Mouse (Mus musculus) limb, embryonic 14.5 days (tissue): ENCODE data around the gene Evx1. TPM values are rescaled to one million over a fixed set of nuclear protein-coding genes. Genes with fewer than 3 reads are reported as not detected.

Experiments
- ATAC-seq: fragments of 200-750 bp; cut with Nextera tagmentation; 2 replicates; pipeline ENCODE4 v1.8.0; 2017; ENCODE audit warnings: low read depth, moderate number of reproducible peaks, moderate TSS enrichment; ENCODE audit not compliant: low FRiP score
- DNase-seq: peaks from one replicate; pipeline ENCODE4 v3.0.0-alpha.2; 2015; ENCODE audit warnings: low spot score
- H3K27ac ChIP-seq: fragments of 300-500 bp; sonication (generic); replicated peaks from 2 replicates; pipeline ENCODE4 v1.5.1; 2014; ENCODE audit warnings: low read depth, mild to moderate bottlenecking, low read length, moderate library complexity, mixed read lengths
- H3K27me3 ChIP-seq: fragments of 300-500 bp; sonication (generic); 2 replicates; pipeline ENCODE4 v1.6.1; 2014; ENCODE audit warnings: low read length, mixed read lengths; ENCODE audit not compliant: control insufficient read depth, insufficient read depth
- H3K36me3 ChIP-seq: fragments of 300-500 bp; sonication (generic); 2 replicates; pipeline ENCODE4 v1.6.1; 2014; ENCODE audit warnings: mild to moderate bottlenecking, low read length, moderate library complexity, mixed read lengths; ENCODE audit not compliant: control insufficient read depth, insufficient read depth
- H3K4me1 ChIP-seq: fragments of 300-500 bp; sonication (generic); 2 replicates; pipeline ENCODE4 v1.6.1; 2014; ENCODE audit warnings: antibody characterized with exemption, low read length, mixed read lengths; ENCODE audit not compliant: control insufficient read depth, insufficient read depth
- H3K4me2 ChIP-seq: fragments of 300-500 bp; sonication (generic); replicated peaks from 2 replicates; pipeline ENCODE4 v1.6.1; 2014; ENCODE audit warnings: low read depth, mild to moderate bottlenecking, low read length, moderate library complexity; ENCODE audit not compliant: severe bottlenecking
- H3K4me3 ChIP-seq: fragments of 300-500 bp; sonication (generic); replicated peaks from 2 replicates; pipeline ENCODE4 v1.5.1; 2014; ENCODE audit warnings: low read length
- H3K9ac ChIP-seq: fragments of 300-500 bp; sonication (generic); 2 replicates; pipeline ENCODE4 v1.6.1; 2014; ENCODE audit warnings: mild to moderate bottlenecking, low read depth, low read length, moderate library complexity; ENCODE audit not compliant: severe bottlenecking
- H3K9me3 ChIP-seq: fragments of 300-500 bp; sonication (generic); 2 replicates; pipeline ENCODE4 v1.6.1; 2016; ENCODE audit warnings: low read length; ENCODE audit not compliant: control insufficient read depth
- POLR2A ChIP-seq: fragments of 200-500 bp; IDR thresholded peaks from 2 replicates; pipeline ENCODE4 v1.8.0; 2012; ENCODE audit warnings: inconsistent platforms, mild to moderate bottlenecking, moderate library complexity, borderline replicate concordance; ENCODE audit not compliant: insufficient read depth, insufficient read length; ENCODE audit errors: extremely low read depth
- WGBS: fragments of 180-500 bp; shearing (Covaris S2); extraction: QIAGEN DNeasy Blood & Tissue Kit; methylation state at CpG from one replicate; pipeline ENCODE4 v1.1.7; 2014; 5-methylcytosine and 5-hydroxymethylcytosine counted together
- polyA plus RNA-seq, 2 experiments: library from polyadenylated mRNA; depleted of rRNA in 1 of 2; stranded (reverse) in 1 of 2; unstranded in 1 of 2; fragments of >200 nt; fragmentation: Nextera tagmentation in 1 of 2; extraction: Ambion mirVana in 1 of 2; gene quantifications; 2 replicates each; pipeline versions ENCODE4 v1.2.1 to v1.2.3; 2012 to 2014

The Evx1 gene
- polyA plus RNA-seq, 2 experiments: 0.18 to 0.64 TPM

DNA sequence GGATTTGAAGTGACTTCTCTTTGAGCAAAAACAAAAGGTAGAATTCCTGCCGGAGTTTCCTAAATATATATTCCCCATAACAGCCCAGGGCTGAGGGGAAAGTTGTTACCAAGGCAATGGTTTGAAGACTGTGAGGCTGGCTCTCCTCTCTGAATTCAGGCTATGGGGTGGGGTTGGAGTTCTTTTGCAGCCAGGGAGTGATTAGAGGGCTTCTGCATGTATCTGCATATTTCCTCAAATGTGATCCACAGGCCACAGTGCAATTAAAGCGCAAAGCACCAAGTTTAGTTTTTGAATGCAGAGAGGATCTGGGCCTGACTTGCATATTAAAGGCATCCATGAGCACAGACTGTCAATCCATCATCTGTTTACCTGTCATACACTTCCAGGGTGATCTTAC lies 52.7 kb downstream of the Evx1 start:
- DNase-seq (no peak), ATAC-seq (no peak)
- Histone ChIP-seq H3K9me3 (no peaks in the 10 kb centered on the region), H3K36me3 (no peaks in the 10 kb centered on the region), H3K27ac (no peak overlapping the region), H3K4me2 (no peak overlapping the region), H3K9ac (no peak overlapping the region), H3K27me3 (peaks cover 6% of the 10 kb centered on the region; the same call in 1 of the 2 replicates), H3K4me3 (no peak overlapping the region), H3K4me1 (no peaks in the 10 kb centered on the region)
- TF ChIP-seq POLR2A: no peak
- 81% methylated on average over 2 of the region's 2 CpGs for WGBS

DNA sequence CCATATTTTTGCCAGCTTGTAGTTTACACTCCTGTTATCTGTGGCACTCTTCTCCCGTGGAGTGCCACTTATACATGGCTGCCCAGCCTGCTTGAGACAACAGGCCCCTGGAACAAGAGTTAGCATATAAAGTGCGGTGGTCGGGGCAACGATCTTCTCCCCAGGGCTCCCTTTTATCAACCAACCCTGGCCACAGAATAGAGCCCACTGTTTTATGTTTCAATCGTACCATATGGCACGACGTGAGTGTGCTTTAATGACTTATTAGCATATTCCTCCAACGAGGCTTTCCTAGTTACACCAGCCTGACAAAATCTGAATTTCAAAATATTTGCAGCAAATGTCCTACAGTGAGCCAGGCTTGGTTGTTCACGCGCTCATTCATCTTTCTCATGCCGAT lies 53.2 kb downstream of the Evx1 start:
- no peak overlapping the region for H3K4me2 ChIP-seq
- ATAC-seq (no peak), DNase-seq (no peak)
- H3K27me3 ChIP-seq: peaks cover 6% of the 10 kb centered on the region; the same call in 1 of the 2 replicates
- 47% methylated on average over 11 of the region's 11 CpGs for WGBS
- H3K27ac ChIP-seq: no peak overlapping the region
- no peak overlapping the region for H3K4me3 ChIP-seq
- H3K36me3 ChIP-seq: no peaks in the 10 kb centered on the region
- H3K4me1 ChIP-seq: no peaks in the 10 kb centered on the region
- H3K9ac ChIP-seq: no peak overlapping the region
- no peak for TF ChIP-seq POLR2A
- no peaks in the 10 kb centered on the region for H3K9me3 ChIP-seq

DNA sequence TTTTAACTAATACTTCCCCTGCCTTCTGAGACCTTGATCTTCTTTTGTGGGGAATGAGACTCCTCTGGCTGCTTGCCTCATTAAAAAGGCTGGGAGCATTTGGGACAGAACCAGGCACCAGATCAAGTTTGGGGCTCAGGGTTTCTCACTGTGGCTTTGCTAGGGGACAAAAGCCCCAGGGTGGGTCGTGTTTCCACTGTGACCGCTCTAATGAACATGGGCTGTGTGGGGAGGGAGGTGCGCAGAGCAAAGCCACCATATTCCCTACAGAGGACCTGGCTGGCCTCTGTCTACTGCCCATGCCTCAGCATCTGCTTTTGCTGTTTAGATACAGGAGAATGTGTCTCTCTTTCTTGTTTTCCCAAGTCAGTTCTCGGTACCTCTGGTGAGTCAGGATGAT lies 53.8 kb downstream of the Evx1 start:
- no peak for ATAC-seq
- Histone ChIP-seq H3K4me2 (no peak overlapping the region), H3K27ac (no peak overlapping the region), H3K36me3 (no peaks in the 10 kb centered on the region), H3K9me3 (no peaks in the 10 kb centered on the region), H3K9ac (no peak overlapping the region), H3K27me3 (peaks cover 6% of the 10 kb centered on the region; the same call in 1 of the 2 replicates), H3K4me3 (no peak overlapping the region), H3K4me1 (no peaks in the 10 kb centered on the region)
- no peak for TF ChIP-seq POLR2A
- 61% methylated on average over 4 of the region's 4 CpGs for WGBS
- DNase-seq: no peak

Other genes with a start within 250 kb of the Evx1 start
- 1.4 and 1.6 TPM in 2 replicates for gene Hoxa1, start 155.2 kb upstream of the Evx1 start, polyA plus RNA-seq (2012; rRNA removed)
- 1.4 and 1.7 TPM in 2 replicates for gene Hoxa1, start 155.2 kb upstream of the Evx1 start, polyA plus RNA-seq (2014; fragmentation: Nextera tagmentation; extraction: Ambion mirVana)
- 3.1 and 3.6 TPM in 2 replicates for gene Hoxa2, start 148.7 kb upstream of the Evx1 start, polyA plus RNA-seq (2012; rRNA removed)
- 0.80 and 1.0 TPM in 2 replicates for gene Hoxa2, start 148.7 kb upstream of the Evx1 start, polyA plus RNA-seq (2014; fragmentation: Nextera tagmentation; extraction: Ambion mirVana)
- gene 5730596B20Rik, start 136.0 kb upstream of the Evx1 start, polyA plus RNA-seq (2012; rRNA removed): 0.27 and 0.44 TPM in 2 replicates
- 0.29 and 0.70 TPM in 2 replicates for gene 5730596B20Rik, start 136.0 kb upstream of the Evx1 start, polyA plus RNA-seq (2014; fragmentation: Nextera tagmentation; extraction: Ambion mirVana)
- gene Hoxa4, start 121.7 kb upstream of the Evx1 start, polyA plus RNA-seq (2012; rRNA removed): 2.2 and 2.8 TPM in 2 replicates
- gene Hoxa4, start 121.7 kb upstream of the Evx1 start, polyA plus RNA-seq (2014; fragmentation: Nextera tagmentation; extraction: Ambion mirVana): 0.57 and 1.0 TPM in 2 replicates
- gene Hoxa5, start 108.9 kb upstream of the Evx1 start, polyA plus RNA-seq (2012; rRNA removed): 11.0 and 12.3 TPM in 2 replicates
- gene Hoxa5, start 108.9 kb upstream of the Evx1 start, polyA plus RNA-seq (2014; fragmentation: Nextera tagmentation; extraction: Ambion mirVana): 3.4 and 3.8 TPM in 2 replicates
- 3.9 and 4.3 TPM in 2 replicates for gene Hoxa6, start 104.8 kb upstream of the Evx1 start, polyA plus RNA-seq (2012; rRNA removed)
- 0.66 and 0.94 TPM in 2 replicates for gene Hoxa6, start 104.8 kb upstream of the Evx1 start, polyA plus RNA-seq (2014; fragmentation: Nextera tagmentation; extraction: Ambion mirVana)
- 12.0 and 15.9 TPM in 2 replicates for gene Hoxa3, start 100.2 kb upstream of the Evx1 start, polyA plus RNA-seq (2012; rRNA removed)
- 2.7 and 3.4 TPM in 2 replicates for gene Hoxa3, start 100.2 kb upstream of the Evx1 start, polyA plus RNA-seq (2014; fragmentation: Nextera tagmentation; extraction: Ambion mirVana)
- gene Gm28308, start 100.2 kb upstream of the Evx1 start, polyA plus RNA-seq (2012; rRNA removed): 3.2 and 4.6 TPM in 2 replicates
- gene Gm28308, start 100.2 kb upstream of the Evx1 start, polyA plus RNA-seq (2014; fragmentation: Nextera tagmentation; extraction: Ambion mirVana): 1.1 TPM in 1 of 2 replicates, not detected in the other
- 15.8 and 17.0 TPM in 2 replicates for gene Hoxa7, start 91.6 kb upstream of the Evx1 start, polyA plus RNA-seq (2012; rRNA removed)
- 8.9 and 10.1 TPM in 2 replicates for gene Hoxa7, start 91.6 kb upstream of the Evx1 start, polyA plus RNA-seq (2014; fragmentation: Nextera tagmentation; extraction: Ambion mirVana)
- 107 and 134 TPM in 2 replicates for gene Hoxa9, start 82.4 kb upstream of the Evx1 start, polyA plus RNA-seq (2012; rRNA removed)
- 39.0 and 45.2 TPM in 2 replicates for gene Hoxa9, start 82.4 kb upstream of the Evx1 start, polyA plus RNA-seq (2014; fragmentation: Nextera tagmentation; extraction: Ambion mirVana)
- 111 and 136 TPM in 2 replicates for gene Hoxa10, start 72.6 kb upstream of the Evx1 start, polyA plus RNA-seq (2012; rRNA removed)
- gene Hoxa10, start 72.6 kb upstream of the Evx1 start, polyA plus RNA-seq (2014; fragmentation: Nextera tagmentation; extraction: Ambion mirVana): 117 and 149 TPM in 2 replicates
- 32.6 and 41.2 TPM in 2 replicates for gene Hoxa11, start 67.7 kb upstream of the Evx1 start, polyA plus RNA-seq (2012; rRNA removed)
- 31.1 and 39.0 TPM in 2 replicates for gene Hoxa11, start 67.7 kb upstream of the Evx1 start, polyA plus RNA-seq (2014; fragmentation: Nextera tagmentation; extraction: Ambion mirVana)
- 26.0 and 37.6 TPM in 2 replicates for gene Hoxa13, start 52.6 kb upstream of the Evx1 start, polyA plus RNA-seq (2012; rRNA removed)
- 16.0 and 24.1 TPM in 2 replicates for gene Hoxa13, start 52.6 kb upstream of the Evx1 start, polyA plus RNA-seq (2014; fragmentation: Nextera tagmentation; extraction: Ambion mirVana)